Mouse (Mus musculus) CD8-positive naive resting alpha-beta T cell, adult 57 days (primary cell): Measurements from ENCODE around the gene Gpr45. TPM values are rescaled to one million over a fixed set of nuclear protein-coding genes. Genes with fewer than 3 reads are reported as not detected.

ENCODE experiments used
- total RNA-seq: library from RNA; stranded (reverse); gene quantifications from one replicate; pipeline ENCODE4 v1.2.4, GENCODE M21; 2023

Gpr45 gene
- 0.24 TPM for total RNA-seq

GRCm38 (mm10) chr1:42952734-42953481, at the start of gene Gpr45:
Gpr45 (plus strand) TSS chr1:42952872.

Other genes starting within 250 kb of the Gpr45 start
- 56.0 TPM for gene Mrps9, start 101.6 kb upstream of the Gpr45 start, total RNA-seq
- gene Tgfbrap1, start 145.8 kb downstream of the Gpr45 start, total RNA-seq = 26.8 TPM
- gene AI597479, start 145.8 kb downstream of the Gpr45 start, total RNA-seq = 6.0 TPM
- gene Fhl2, start 244.1 kb downstream of the Gpr45 start, total RNA-seq = 7.9 TPM